Mouse (Mus musculus) MEL (cell line): ENCODE data around the gene Yap1. TPM values are rescaled to one million over a fixed set of nuclear protein-coding genes. Genes with fewer than 3 reads are reported as not detected.

Experiments
- DNase-seq: peaks from one replicate; pipeline ENCODE4 v3.0.0; 2011; ENCODE audit warnings: low read depth, low spot score
- H3K27ac ChIP-seq: 2 replicates; pipeline ENCODE4 v1.5.1; 2012; ENCODE audit warnings: low read depth, mild to moderate bottlenecking, control low read depth, low read length, moderate library complexity; ENCODE audit not compliant: control insufficient read depth
- H3K27me3 ChIP-seq, 2 experiments: fragments of 150-350 bp in 1 of 2; sonication (generic) in 1 of 2; 2 replicates each; pipeline ENCODE4 v1.6.1; 2012; ENCODE audit warnings: low read length in 2 of 2, mild to moderate bottlenecking in 2 of 2, improper control_type of control experiment in 1 of 2, moderate library complexity in 1 of 2; ENCODE audit not compliant: insufficient read depth in 2 of 2, control insufficient read depth in 1 of 2
- H3K36me3 ChIP-seq, 2 experiments: 2 replicates each; pipeline ENCODE4 v1.6.1; 2012 to 2014; ENCODE audit warnings: low read length in 2 of 2, improper control_type of control experiment in 1 of 2, inconsistent platforms in 1 of 2, mild to moderate bottlenecking in 1 of 2; ENCODE audit not compliant: insufficient read depth in 2 of 2, control insufficient read depth in 1 of 2
- H3K4me1 ChIP-seq, 2 experiments: fragments of 150-350 bp in 1 of 2; sonication (generic) in 1 of 2; 2 replicates each; pipeline ENCODE4 v1.6.1; 2012; ENCODE audit warnings: low read length in 2 of 2, improper control_type of control experiment in 1 of 2, mild to moderate bottlenecking in 1 of 2; ENCODE audit not compliant: insufficient read depth in 2 of 2, control insufficient read depth in 1 of 2
- H3K4me3 ChIP-seq, 2 experiments: fragments of 150-350 bp in 1 of 2; sonication (generic) in 1 of 2; 2 replicates each; pipeline ENCODE4 v1.5.1; 2012; ENCODE audit warnings: low read depth in 2 of 2, low read length in 2 of 2, mild to moderate bottlenecking in 2 of 2, moderate library complexity in 2 of 2, control low read depth in 1 of 2, improper control_type of control experiment in 1 of 2; ENCODE audit not compliant: control insufficient read depth in 1 of 2, insufficient read depth in 1 of 2
- H3K79me2 ChIP-seq: 2 replicates; pipeline ENCODE4 v1.6.1; 2012; ENCODE audit warnings: mild to moderate bottlenecking, low read length, moderate library complexity; ENCODE audit not compliant: control insufficient read depth, poor library complexity, insufficient read depth
- H3K9ac ChIP-seq: 2 replicates; pipeline ENCODE4 v1.6.1; 2012; ENCODE audit warnings: low read depth, mild to moderate bottlenecking, control low read depth, low read length, moderate library complexity; ENCODE audit not compliant: control insufficient read depth, poor library complexity, severe bottlenecking
- H3K9me3 ChIP-seq: fragments of 150-350 bp; sonication (generic); replicated peaks from 2 replicates; pipeline ENCODE4 v1.6.1; 2012; ENCODE audit warnings: mild to moderate bottlenecking, low read length, improper control_type of control experiment, moderate library complexity; ENCODE audit not compliant: insufficient read depth
- BHLHE40 ChIP-seq: IDR thresholded peaks from 2 replicates; pipeline ENCODE4 v1.6.1; 2012; ENCODE audit warnings: low read depth, mild to moderate bottlenecking, inconsistent platforms, low read length, improper control_type of control experiment, borderline replicate concordance
- CHD2 ChIP-seq: IDR thresholded peaks from 2 replicates; pipeline ENCODE4 v1.6.1; 2011; ENCODE audit warnings: low read length, improper control_type of control experiment
- CTCF ChIP-seq, 3 experiments: IDR thresholded peaks in 2 of 3; conservative IDR thresholded peaks in 1 of 3; 2 replicates each; pipeline ENCODE4 v1.5.1; 2011 to 2012; ENCODE audit warnings: low read length in 3 of 3, low read depth in 2 of 3, mild to moderate bottlenecking in 2 of 3, improper control_type of control experiment in 1 of 3, inconsistent platforms in 1 of 3, mixed read lengths in 1 of 3, moderate library complexity in 1 of 3; ENCODE audit not compliant: control insufficient read depth in 1 of 3, insufficient read depth in 1 of 3, poor library complexity in 1 of 3, severe bottlenecking in 1 of 3
- ETS1 ChIP-seq: IDR thresholded peaks from 2 replicates; pipeline ENCODE4 v1.6.1; 2012; ENCODE audit warnings: low read depth, mild to moderate bottlenecking, inconsistent platforms, low read length, improper control_type of control experiment, moderate library complexity
- GABPA ChIP-seq: IDR thresholded peaks from 2 replicates; pipeline ENCODE4 v1.6.1; 2012; ENCODE audit warnings: low read depth, mild to moderate bottlenecking, inconsistent platforms, low read length, improper control_type of control experiment, moderate library complexity
- HCFC1 ChIP-seq: IDR thresholded peaks from 2 replicates; pipeline ENCODE4 v1.6.1; 2012; ENCODE audit warnings: low read depth, mild to moderate bottlenecking, inconsistent platforms, low read length, improper control_type of control experiment, moderate library complexity
- JUND ChIP-seq: IDR thresholded peaks from 2 replicates; pipeline ENCODE4 v1.6.1; 2011; ENCODE audit warnings: low read depth, mild to moderate bottlenecking, improper control_type of control experiment, low read length
- KAT2A ChIP-seq: conservative IDR thresholded peaks from 2 replicates; pipeline ENCODE4 v1.6.1; 2012; ENCODE audit warnings: low read depth, low read length, improper control_type of control experiment, inconsistent platforms
- MAZ ChIP-seq: IDR thresholded peaks from 2 replicates; pipeline ENCODE4 v1.6.1; 2012; ENCODE audit warnings: low read depth, mild to moderate bottlenecking, inconsistent platforms, low read length, improper control_type of control experiment
- MXI1 ChIP-seq: IDR thresholded peaks from 2 replicates; pipeline ENCODE4 v1.6.1; 2011; ENCODE audit warnings: mild to moderate bottlenecking, low read depth, low read length, improper control_type of control experiment
- MYB ChIP-seq: IDR thresholded peaks from 2 replicates; pipeline ENCODE4 v1.6.1; 2011; ENCODE audit warnings: mild to moderate bottlenecking, low read depth, low read length, improper control_type of control experiment
- MYC ChIP-seq: IDR thresholded peaks from 2 replicates; pipeline ENCODE4 v1.6.1; 2011; ENCODE audit warnings: low read depth, mild to moderate bottlenecking, low read length, improper control_type of control experiment, moderate library complexity
- POLR2AphosphoS2 ChIP-seq: IDR thresholded peaks from 2 replicates; pipeline ENCODE4 v1.6.1; 2011; ENCODE audit warnings: low read length, improper control_type of control experiment
- RCOR1 ChIP-seq: IDR thresholded peaks from 2 replicates; pipeline ENCODE4 v1.6.1; 2012; ENCODE audit warnings: low read depth, mild to moderate bottlenecking, inconsistent platforms, low read length, improper control_type of control experiment
- SMC3 ChIP-seq: IDR thresholded peaks from 2 replicates; pipeline ENCODE4 v1.6.1; 2011; ENCODE audit warnings: low read depth, low read length, improper control_type of control experiment
- TAL1 ChIP-seq: IDR thresholded peaks from 2 replicates; pipeline ENCODE4 v1.6.1; 2012; ENCODE audit warnings: mild to moderate bottlenecking, inconsistent platforms, low read length, moderate library complexity, mixed read lengths
- USF2 ChIP-seq, 2 experiments: IDR thresholded peaks; 2 replicates each; pipeline ENCODE4 v1.6.1; 2011 to 2012; ENCODE audit warnings: improper control_type of control experiment in 2 of 2, low read length in 2 of 2, borderline replicate concordance in 1 of 2, inconsistent platforms in 1 of 2, low read depth in 1 of 2, mild to moderate bottlenecking in 1 of 2; ENCODE audit not compliant: insufficient read depth in 1 of 2
- polyA plus RNA-seq, 2 experiments: library from polyadenylated mRNA; stranded (reverse) in 1 of 2; unstranded in 1 of 2; fragments of >175 nt in 1 of 2; fragments of >200 nt in 1 of 2; gene quantifications; 2 replicates each; pipeline versions ENCODE4 v1.2.1 to v1.2.4; 2012; ENCODE audit warnings: low replicate concordance in 2 of 2, low read depth in 1 of 2; ENCODE audit not compliant: insufficient read length in 2 of 2, insufficient read depth in 1 of 2, missing spikeins in 1 of 2
- total RNA-seq: library from RNA; depleted of rRNA; stranded (reverse); fragments of 300-350 nt; gene quantifications from 2 replicates; pipeline ENCODE4 v1.2.3, GENCODE M21; 2012

Gene Yap1
- total and polyA plus RNA-seq, 3 experiments, result not detected

DNA sequence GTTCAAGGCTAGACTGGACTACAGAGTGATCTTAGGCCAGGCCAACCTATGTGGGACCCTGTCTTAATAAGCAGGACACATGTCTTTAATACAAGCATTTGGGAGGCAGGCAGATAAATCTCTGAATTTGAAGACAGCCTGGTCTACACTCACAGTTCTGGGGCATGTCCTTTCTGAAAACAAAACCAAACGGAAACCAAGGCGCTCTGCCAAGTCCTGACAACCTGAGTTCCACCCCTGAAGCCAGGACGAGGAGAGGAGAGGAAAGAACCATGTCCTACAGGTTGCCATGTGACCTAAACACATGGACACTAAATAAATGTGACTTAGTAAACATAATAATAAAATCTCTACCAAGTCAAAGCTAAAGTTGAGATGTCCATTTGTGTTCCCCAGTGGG is 11.7 kb downstream of the Yap1 start:
- H3K9ac ChIP-seq, result no peak overlapping the region
- TF ChIP-seq KAT2A, result no peak
- no peak for TF ChIP-seq MYB
- TF ChIP-seq TAL1, result no peak
- TF ChIP-seq USF2 (IDR thresholded peaks at IDR 0.05; ENCODE audit: borderline replicate concordance in 1 of 2, insufficient read depth in 1 of 2, low read depth in 1 of 2, low read length in 2 of 2), result no peak
- H3K27me3 ChIP-seq, result no peaks in the 10 kb centered on the region
- no peaks in the 10 kb centered on the region for H3K36me3 ChIP-seq
- H3K9me3 ChIP-seq, result no peaks in the 10 kb centered on the region
- H3K79me2 ChIP-seq, result no peaks in the 10 kb centered on the region
- H3K4me3 ChIP-seq, result no peak overlapping the region
- no peak overlapping the region for H3K27ac ChIP-seq
- DNase-seq, result no peak
- no peaks in the 10 kb centered on the region for H3K4me1 ChIP-seq

DNA sequence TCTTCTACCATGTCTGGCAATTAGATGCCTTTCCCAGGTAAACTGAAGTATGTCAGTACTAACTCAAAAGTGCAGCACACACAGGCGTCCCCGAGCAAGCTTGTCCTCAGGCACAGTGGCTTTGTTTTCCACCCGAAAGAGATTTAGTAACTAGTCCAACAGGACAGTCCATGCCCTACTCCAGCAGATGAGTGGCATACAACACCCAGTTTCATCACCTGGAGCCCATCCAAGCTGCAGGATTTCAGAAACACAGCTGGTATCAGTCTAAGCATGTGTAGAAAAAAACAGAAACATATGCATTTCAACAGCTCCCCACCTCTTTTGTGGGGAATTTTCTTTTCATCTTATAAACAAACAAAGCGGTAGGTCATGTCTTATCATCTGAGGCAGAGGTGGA is 13.5 kb downstream of the Yap1 start:
- no peak for DNase-seq
- Histone ChIP-seq H3K4me3 (no peak overlapping the region), H3K9ac (no peak overlapping the region), H3K9me3 (no peaks in the 10 kb centered on the region), H3K27me3 (no peaks in the 10 kb centered on the region)
- TF ChIP-seq TAL1, result no peak
- TF ChIP-seq, all 39 proteins: peak for 0
- Histone ChIP-seq H3K4me1 (no peaks in the 10 kb centered on the region), H3K79me2 (no peaks in the 10 kb centered on the region), H3K36me3 (no peaks in the 10 kb centered on the region), H3K27ac (no peak overlapping the region)

- Histone ChIP-seq H3K79me2 (no peaks in the 10 kb centered on the region), H3K4me1 (no peaks in the 10 kb centered on the region), H3K27ac (no peak overlapping the region), H3K9ac (no peak overlapping the region), H3K36me3 (no peaks in the 10 kb centered on the region), H3K27me3 (peaks cover 0 to 2% of the 10 kb centered on the region in 2 experiments; a peak in 3 of 4 replicates), H3K9me3 (no peaks in the 10 kb centered on the region), H3K4me3 (no peak overlapping the region)
- DNase-seq, result no peak
- no peak for TF ChIP-seq MAZ
- TF ChIP-seq GABPA, result no peak
- TF ChIP-seq POLR2AphosphoS2, result no peak
- TF ChIP-seq BHLHE40, result no peak
- TF ChIP-seq SMC3, result no peak
- no peak for TF ChIP-seq ETS1
- TF ChIP-seq USF2 (IDR thresholded peaks at IDR 0.05; ENCODE audit: borderline replicate concordance in 1 of 2, insufficient read depth in 1 of 2, low read depth in 1 of 2, low read length in 2 of 2), result no peak
- TF ChIP-seq MYB, result no peak
- TF ChIP-seq MXI1, result no peak
- TF ChIP-seq MYC, result no peak
- no peak for TF ChIP-seq CTCF (IDR thresholded peaks at IDR 0.05 in 2 of 3, conservative IDR thresholded peaks at IDR 0.05 in 1 of 3; ENCODE audit: control insufficient read depth in 1 of 3, insufficient read depth in 1 of 3, low read depth in 2 of 3, low read length in 3 of 3, poor library complexity in 1 of 3, severe bottlenecking in 1 of 3)
- TF ChIP-seq CHD2, result no peak
- TF ChIP-seq RCOR1, result no peak
- no peak for TF ChIP-seq HCFC1
- TF ChIP-seq JUND, result no peak
These were observed 17.3 kb downstream of the Yap1 start for GRCm38 (mm10) chr9:7987119-7987518.
